Mouse (Mus musculus) neural tube, embryonic 11.5 days (tissue): ENCODE measurements around the gene Gm20388. TPM values are rescaled to one million over a fixed set of nuclear protein-coding genes. Genes with fewer than 3 reads are reported as not detected.

Experiments
- ATAC-seq: fragments of 200-750 bp; cut with Nextera tagmentation; 2 replicates; pipeline ENCODE4 v1.8.0; 2017; ENCODE audit warnings: moderate number of reproducible peaks, mild to moderate bottlenecking, moderate TSS enrichment, moderate library complexity; ENCODE audit not compliant: insufficient read depth, low FRiP score, low TSS enrichment
- DNase-seq: peaks from one replicate; pipeline ENCODE4 v3.0.0-alpha.2; 2015; ENCODE audit warnings: low spot score
- H3K27ac ChIP-seq: fragments of 300-500 bp; sonication (generic); 2 replicates; pipeline ENCODE4 v1.5.1; 2014; ENCODE audit warnings: low read depth, mild to moderate bottlenecking, low read length
- H3K27me3 ChIP-seq: fragments of 300-500 bp; sonication (generic); 2 replicates; pipeline ENCODE4 v1.6.1; 2014; ENCODE audit warnings: mild to moderate bottlenecking, low read length, mixed read lengths; ENCODE audit not compliant: control insufficient read depth, insufficient read depth
- H3K36me3 ChIP-seq: fragments of 300-500 bp; sonication (generic); 2 replicates; pipeline ENCODE4 v1.6.1; 2014; ENCODE audit warnings: mild to moderate bottlenecking, low read length, moderate library complexity, mixed read lengths; ENCODE audit not compliant: control insufficient read depth, insufficient read depth
- H3K4me1 ChIP-seq: fragments of 300-500 bp; sonication (generic); 2 replicates; pipeline ENCODE4 v1.6.1; 2014; ENCODE audit warnings: low read length, mixed read lengths; ENCODE audit not compliant: control insufficient read depth, insufficient read depth
- H3K4me2 ChIP-seq: fragments of 300-500 bp; sonication (generic); 2 replicates; pipeline ENCODE4 v1.6.1; 2014; ENCODE audit warnings: low read depth, mild to moderate bottlenecking, moderate library complexity
- H3K4me3 ChIP-seq: fragments of 300-500 bp; sonication (generic); 2 replicates; pipeline ENCODE4 v1.5.1; 2014; ENCODE audit warnings: low read depth, low read length
- H3K9ac ChIP-seq: fragments of 300-500 bp; sonication (generic); 2 replicates; pipeline ENCODE4 v1.6.1; 2014; ENCODE audit warnings: mild to moderate bottlenecking, low read length
- H3K9me3 ChIP-seq: fragments of 300-500 bp; sonication (generic); 2 replicates; pipeline ENCODE4 v1.6.1; 2016; ENCODE audit warnings: low read length; ENCODE audit not compliant: control insufficient read depth
- WGBS: fragments of 180-500 bp; shearing (Covaris S2); extraction: QIAGEN DNeasy Blood & Tissue Kit; methylation state at CpG from one replicate; pipeline ENCODE4 v1.1.7; 2014; 5-methylcytosine and 5-hydroxymethylcytosine counted together
- polyA plus RNA-seq: library from polyadenylated mRNA; unstranded; fragments of >200 nt; fragmentation: Nextera tagmentation; extraction: Ambion mirVana; gene quantifications from 2 replicates; pipeline ENCODE4 v1.2.1, GENCODE M21; 2014

Gm20388 gene
- polyA plus RNA-seq, 1 experiment from 2014 or later: not detected

GRCm38 (mm10) chr8:122011066-122011588 is 2100.5 kb downstream of the Gm20388 start:
- Histone ChIP-seq H3K9ac (no peak overlapping the region; the same call in 1 of the 2 replicates), H3K9me3 (no peaks in the 10 kb centered on the region), H3K27me3 (no peaks in the 10 kb centered on the region), H3K4me1 (no peaks in the 10 kb centered on the region), H3K27ac (no peak overlapping the region), H3K4me3 (no peak overlapping the region), H3K36me3 (peaks cover 5% of the 10 kb centered on the region), H3K4me2 (no peak overlapping the region)
- DNase-seq (no peak), ATAC-seq (no peak)
- WGBS: 55% methylated on average over 7 of the region's 7 CpGs

GRCm38 (mm10) chr8:122014606-122015005 is 2104.0 kb downstream of the Gm20388 start:
- ATAC-seq (no peak), DNase-seq (no peak)
- Histone ChIP-seq H3K9me3 (no peaks in the 10 kb centered on the region), H3K4me2 (no peak overlapping the region), H3K36me3 (no peaks in the 10 kb centered on the region), H3K4me1 (no peaks in the 10 kb centered on the region), H3K4me3 (no peak overlapping the region), H3K9ac (no peak overlapping the region), H3K27me3 (no peaks in the 10 kb centered on the region), H3K27ac (no peak overlapping the region)
- 79% methylated on average over 3 of the region's 3 CpGs for WGBS

DNA sequence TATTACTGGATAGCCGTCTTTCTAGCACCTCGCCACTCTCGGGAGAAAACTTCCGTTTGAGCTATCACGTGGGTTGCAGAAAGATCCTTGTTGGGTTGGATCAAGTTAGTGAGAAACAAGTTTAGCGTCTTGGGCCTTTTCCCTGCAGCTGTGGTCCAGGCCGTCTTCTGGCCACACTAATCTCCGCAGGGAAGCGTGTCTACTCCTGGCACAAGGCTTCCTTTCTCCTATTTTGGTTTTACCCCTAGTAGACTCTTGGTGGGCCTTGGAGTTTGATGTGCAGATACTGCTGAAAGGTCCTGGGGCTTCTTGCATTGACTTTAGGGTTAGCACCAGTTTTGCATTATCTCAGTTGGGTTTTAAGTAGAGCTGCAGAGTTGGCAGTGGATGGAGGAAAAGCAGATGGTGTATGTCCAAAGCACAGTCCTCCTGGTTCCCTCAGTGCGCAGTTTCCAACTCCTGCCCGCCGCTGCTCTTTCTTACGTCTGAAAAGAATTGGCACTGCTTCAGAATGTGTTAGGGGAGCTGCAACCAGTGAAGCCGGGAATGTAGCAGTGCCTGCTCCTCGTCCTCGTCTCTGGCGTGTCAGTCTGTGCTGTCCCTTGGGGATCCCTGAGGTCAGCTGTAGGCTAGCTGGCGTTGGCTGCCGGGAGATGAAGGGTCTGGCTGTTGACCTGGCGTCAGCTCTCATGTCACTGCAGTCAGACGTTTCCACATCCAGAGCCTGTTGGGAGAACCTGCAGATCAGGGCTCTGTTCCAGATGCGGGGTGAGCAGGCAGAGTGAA is 2107.6 kb downstream of the Gm20388 start:
- Histone ChIP-seq H3K9me3 (no peaks in the 10 kb centered on the region), H3K4me1 (no peaks in the 10 kb centered on the region), H3K9ac (no peak overlapping the region), H3K36me3 (no peaks in the 10 kb centered on the region), H3K4me2 (no peak overlapping the region), H3K27me3 (no peaks in the 10 kb centered on the region), H3K4me3 (no peak overlapping the region), H3K27ac (no peak overlapping the region)
- DNase-seq (no peak), ATAC-seq (no peak)
- WGBS: 84% methylated on average over 22 of the region's 22 CpGs

GRCm38 (mm10) chr8:122019162-122019561 is 2108.5 kb downstream of the Gm20388 start:
- Histone ChIP-seq H3K4me2 (no peak overlapping the region), H3K9ac (no peak overlapping the region), H3K27me3 (no peaks in the 10 kb centered on the region), H3K4me3 (no peak overlapping the region), H3K27ac (no peak overlapping the region), H3K9me3 (no peaks in the 10 kb centered on the region), H3K36me3 (no peaks in the 10 kb centered on the region), H3K4me1 (no peaks in the 10 kb centered on the region)
- ATAC-seq (no peak), DNase-seq (no peak)
- WGBS: 97% methylated on average over 1 of the region's 1 CpGs

DNA sequence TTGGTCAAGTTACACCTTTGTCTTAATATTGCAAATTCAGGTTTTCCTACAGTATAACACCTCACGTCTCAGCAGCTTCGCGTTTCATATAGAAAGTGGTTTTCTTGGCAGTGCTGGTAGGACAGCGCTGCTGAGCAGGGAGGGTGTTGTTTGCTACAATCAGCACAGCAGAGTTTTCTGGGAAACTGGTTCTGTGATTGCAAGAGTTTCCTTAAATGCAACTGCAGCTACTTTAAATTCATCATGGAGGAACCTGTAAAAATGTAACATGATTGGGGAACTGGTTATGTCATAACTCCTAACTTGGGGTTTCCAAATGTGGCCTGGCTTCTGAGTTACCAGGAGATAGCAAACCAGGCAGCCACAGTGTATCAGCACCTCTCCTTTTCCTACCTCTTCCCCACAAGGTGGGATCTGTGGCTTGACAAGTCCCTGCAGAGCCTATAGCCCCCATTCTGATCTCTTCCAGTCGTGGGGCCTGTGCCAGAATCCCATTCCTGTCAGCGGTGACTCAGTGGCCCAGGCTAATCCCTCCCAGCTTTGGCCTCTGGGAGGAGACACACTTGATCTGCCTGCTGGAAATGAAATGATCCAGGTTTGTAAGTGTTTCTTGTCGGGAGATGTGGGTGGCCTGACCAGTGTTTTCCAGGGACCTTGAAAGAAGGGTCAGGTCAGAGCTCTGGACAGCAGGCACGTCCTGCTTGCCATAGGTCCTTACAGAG is 2109.6 kb downstream of the Gm20388 start:
- H3K4me2 ChIP-seq: no peak overlapping the region
- no peak overlapping the region for H3K27ac ChIP-seq
- no peak for ATAC-seq
- no peaks in the 10 kb centered on the region for H3K27me3 ChIP-seq
- no peaks in the 10 kb centered on the region for H3K36me3 ChIP-seq
- H3K9ac ChIP-seq: no peak overlapping the region
- H3K4me1 ChIP-seq: no peaks in the 10 kb centered on the region
- DNase-seq: no peak
- H3K9me3 ChIP-seq: no peaks in the 10 kb centered on the region
- WGBS: 89% methylated on average over 8 of the region's 8 CpGs
- H3K4me3 ChIP-seq: no peak overlapping the region

- H3K27me3 ChIP-seq: no peaks in the 10 kb centered on the region
- no peak overlapping the region for H3K9ac ChIP-seq
- DNase-seq (no peak), ATAC-seq (no peak)
- 88% methylated on average over 2 of the region's 2 CpGs for whole genome bisulfite sequencing
- no peaks in the 10 kb centered on the region for H3K4me1 ChIP-seq
- H3K9me3 ChIP-seq: no peaks in the 10 kb centered on the region
- H3K27ac ChIP-seq: no peak overlapping the region
- no peak overlapping the region for H3K4me2 ChIP-seq
- no peak overlapping the region for H3K4me3 ChIP-seq
- H3K36me3 ChIP-seq: 0 out of 2 replicates have a peak, but pooled peaks cover 2% of the 10 kb centered on the region
These were observed 2111.1 kb downstream of the Gm20388 start for GRCm38 (mm10) chr8:122021725-122022124.

GRCm38 (mm10) chr8:122022274-122022673 is 2111.6 kb downstream of the Gm20388 start:
- H3K4me1 ChIP-seq: no peaks in the 10 kb centered on the region
- H3K4me2 ChIP-seq: no peak overlapping the region
- H3K36me3 ChIP-seq: 0 out of 2 replicates have a peak, but pooled peaks cover 2% of the 10 kb centered on the region
- no peaks in the 10 kb centered on the region for H3K27me3 ChIP-seq
- WGBS: 91% methylated on average over 6 of the region's 6 CpGs
- H3K27ac ChIP-seq: no peak overlapping the region
- no peak for ATAC-seq
- DNase-seq: no peak
- H3K9ac ChIP-seq: no peak overlapping the region
- no peak overlapping the region for H3K4me3 ChIP-seq
- no peaks in the 10 kb centered on the region for H3K9me3 ChIP-seq

GRCm38 (mm10) chr8:122022705-122023104 is 2112.1 kb downstream of the Gm20388 start:
- no peak for ATAC-seq
- no peak overlapping the region for H3K4me3 ChIP-seq
- 72% methylated on average over 4 of the region's 4 CpGs for whole genome bisulfite sequencing
- no peaks in the 10 kb centered on the region for H3K4me1 ChIP-seq
- H3K36me3 ChIP-seq: 0 out of 2 replicates have a peak, but pooled peaks cover 2% of the 10 kb centered on the region
- no peaks in the 10 kb centered on the region for H3K9me3 ChIP-seq
- no peak for DNase-seq
- H3K4me2 ChIP-seq: no peak overlapping the region
- no peaks in the 10 kb centered on the region for H3K27me3 ChIP-seq
- no peak overlapping the region for H3K27ac ChIP-seq
- H3K9ac ChIP-seq: no peak overlapping the region
